Mouse (Mus musculus): ENCODE measurements around the gene D10Wsu102e. TPM values are rescaled to one million over a fixed set of nuclear protein-coding genes. Genes with fewer than 3 reads are reported as not detected.
"Not testable (repeated sequence)": the region's sequence is repeated elsewhere in the genome, so short reads cannot be mapped to it uniquely, and the experiment has no call there.

D10Wsu102e gene
- polyA plus RNA-seq, 1 experiment = 2.4 TPM

DNA sequence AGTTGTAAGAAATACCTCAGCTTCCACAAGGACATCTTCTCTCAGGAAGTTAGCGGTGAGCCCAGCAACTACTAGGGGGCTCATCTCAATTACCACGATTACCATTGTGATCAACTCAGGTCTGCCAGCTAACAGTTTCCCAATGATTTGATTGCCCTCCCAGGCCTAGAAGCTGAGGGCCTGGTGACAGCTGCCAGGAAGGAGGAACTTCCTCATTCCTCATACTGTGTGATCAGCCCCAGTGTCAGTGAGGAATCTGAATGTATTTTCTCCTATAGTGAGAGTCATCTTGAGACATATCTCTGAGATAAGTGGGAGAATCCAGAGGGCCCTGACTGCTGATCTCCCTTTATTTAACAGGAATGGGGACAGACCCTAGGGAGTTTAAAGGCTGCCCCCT is 37.3 kb downstream of the D10Wsu102e start:
- no peak for TF ChIP-seq CTCF (IDR thresholded peaks at IDR 0.05; ENCODE audit: insufficient read depth, low read depth, low read length)
- no peak for TF ChIP-seq POLR2A (IDR thresholded peaks at IDR 0.05; ENCODE audit: insufficient read depth, low read depth, low read length)
- no peaks in the 10 kb centered on the region for H3K4me1 ChIP-seq (ENCODE audit: control insufficient read depth, insufficient read depth, low read length)
- H3K4me3 ChIP-seq (ENCODE audit: insufficient read depth, low read depth, low read length) = no peak overlapping the region
- no peak overlapping the region for H3K27ac ChIP-seq (ENCODE audit: insufficient read depth, low read depth, low read length)
- 97% methylated on average over 2 of the region's 2 CpGs for WGBS

DNA sequence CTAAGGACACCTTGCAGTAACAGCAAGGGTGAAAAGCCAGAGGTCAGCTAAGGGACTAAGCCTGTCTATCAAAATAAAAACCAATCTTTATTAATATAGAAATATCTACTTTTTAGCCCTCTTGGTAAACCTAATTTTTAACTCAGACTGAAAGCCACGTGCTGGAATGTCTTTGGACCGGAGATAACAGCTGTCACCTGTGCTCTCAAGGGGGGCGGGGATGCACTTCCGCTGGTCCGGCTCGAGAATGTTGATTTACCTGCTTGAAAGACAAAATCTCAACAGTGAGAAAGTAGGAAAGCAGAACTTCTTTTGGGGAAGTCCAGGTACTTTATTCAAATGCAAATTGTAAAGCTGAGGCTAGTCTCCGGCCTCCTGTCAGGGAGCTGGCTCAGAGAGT is 40.9 kb downstream of the D10Wsu102e start:
- not testable (repeated sequence) for H3K4me3 ChIP-seq (ENCODE audit: insufficient read depth, low read depth, low read length); H3K4me1 ChIP-seq (ENCODE audit: control insufficient read depth, insufficient read depth, low read length); H3K27ac ChIP-seq (ENCODE audit: insufficient read depth, low read depth, low read length)
- WGBS = 91% methylated on average over 7 of the region's 7 CpGs

DNA sequence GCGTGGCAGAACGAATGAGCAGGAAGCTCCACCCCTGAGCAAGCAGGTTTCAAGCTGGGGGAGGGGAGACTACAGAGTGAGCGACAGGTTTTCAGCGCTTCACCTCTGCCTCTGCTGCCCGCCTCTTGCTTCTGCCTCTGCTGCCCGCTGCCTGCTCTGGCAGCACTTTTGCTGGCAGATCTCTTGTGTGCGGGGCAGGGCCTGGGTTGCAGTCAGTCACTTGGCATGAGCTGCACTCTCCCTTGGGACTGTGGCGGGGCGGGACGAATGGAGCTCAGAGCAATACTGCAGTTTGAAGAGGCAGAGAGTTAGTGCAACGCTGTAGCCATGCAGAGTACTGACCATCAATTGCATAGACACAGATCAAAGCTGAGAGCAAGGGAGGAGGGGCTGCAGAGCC is 45.0 kb downstream of the D10Wsu102e start:
- H3K27ac ChIP-seq (ENCODE audit: insufficient read depth, low read depth, low read length) = no peak overlapping the region
- no peak for TF ChIP-seq POLR2A (IDR thresholded peaks at IDR 0.05; ENCODE audit: insufficient read depth, low read depth, low read length)
- no peak for TF ChIP-seq CTCF (IDR thresholded peaks at IDR 0.05; ENCODE audit: insufficient read depth, low read depth, low read length)
- no peaks in the 10 kb centered on the region for H3K4me1 ChIP-seq (ENCODE audit: control insufficient read depth, insufficient read depth, low read length)
- H3K4me3 ChIP-seq (ENCODE audit: insufficient read depth, low read depth, low read length) = no peak overlapping the region
- WGBS = 91% methylated on average over 11 of the region's 11 CpGs

DNA sequence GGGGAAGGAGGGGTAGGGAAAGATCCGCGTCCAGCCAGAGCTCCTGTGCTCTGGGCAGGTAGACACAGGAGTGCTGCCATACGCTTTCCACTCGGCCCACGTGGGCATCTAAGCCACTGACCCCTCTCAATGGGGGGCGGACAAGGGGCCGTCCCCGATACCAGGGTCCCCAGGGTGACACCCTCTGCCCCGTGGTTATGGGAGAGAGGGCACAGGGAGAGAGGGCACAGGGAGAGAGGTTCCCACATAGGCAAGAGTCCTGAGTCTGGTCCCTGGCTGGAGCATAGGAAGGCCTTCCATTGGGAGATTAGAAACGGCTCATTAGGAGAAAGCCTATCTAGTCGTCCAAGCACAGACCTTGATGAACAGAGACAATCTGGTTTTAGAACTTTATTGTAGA is 45.7 kb downstream of the D10Wsu102e start:
- H3K4me3 ChIP-seq (ENCODE audit: insufficient read depth, low read depth, low read length) = no peak overlapping the region

DNA sequence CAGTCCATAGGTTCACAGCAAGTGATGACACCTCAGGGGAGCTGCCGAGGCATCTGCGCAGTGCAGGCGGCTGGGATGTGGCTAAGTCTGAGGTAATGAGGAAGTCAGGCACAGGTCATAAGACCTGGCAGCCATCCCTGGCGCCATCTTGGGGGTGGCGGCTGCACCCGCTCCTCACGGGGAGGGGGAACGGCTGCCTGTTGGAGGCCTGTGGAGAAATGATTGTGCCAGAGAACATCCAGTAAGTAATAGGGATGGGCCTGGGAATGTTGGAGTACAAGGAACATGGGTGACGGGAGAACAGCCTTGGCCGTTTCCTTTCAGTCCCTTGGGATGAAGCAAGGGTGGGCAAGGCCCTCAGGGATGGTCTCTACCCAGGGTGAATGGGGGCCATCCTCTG is 47.1 kb downstream of the D10Wsu102e start:
- no peaks in the 10 kb centered on the region for H3K4me1 ChIP-seq (ENCODE audit: control insufficient read depth, insufficient read depth, low read length)
- H3K27ac ChIP-seq (ENCODE audit: insufficient read depth, low read depth, low read length) = no peak overlapping the region
- 95% methylated on average over 10 of the region's 10 CpGs for WGBS
- H3K4me3 ChIP-seq (ENCODE audit: insufficient read depth, low read depth, low read length) = no peak overlapping the region
- TF ChIP-seq CTCF (IDR thresholded peaks at IDR 0.05; ENCODE audit: insufficient read depth, low read depth, low read length) = no peak
- TF ChIP-seq POLR2A (IDR thresholded peaks at IDR 0.05; ENCODE audit: insufficient read depth, low read depth, low read length) = no peak

More for the DNA sequence above, 45.7 kb downstream of the D10Wsu102e start:
- WGBS = 94% methylated on average over 11 of the region's 11 CpGs
- Histone ChIP-seq H3K27ac (ENCODE audit: insufficient read depth, low read depth, low read length) (no peak overlapping the region), H3K4me1 (ENCODE audit: control insufficient read depth, insufficient read depth, low read length) (no peaks in the 10 kb centered on the region)
- TF ChIP-seq CTCF (IDR thresholded peaks at IDR 0.05; ENCODE audit: insufficient read depth, low read depth, low read length) (no peak), POLR2A (IDR thresholded peaks at IDR 0.05; ENCODE audit: insufficient read depth, low read depth, low read length) (no peak)

DNA sequence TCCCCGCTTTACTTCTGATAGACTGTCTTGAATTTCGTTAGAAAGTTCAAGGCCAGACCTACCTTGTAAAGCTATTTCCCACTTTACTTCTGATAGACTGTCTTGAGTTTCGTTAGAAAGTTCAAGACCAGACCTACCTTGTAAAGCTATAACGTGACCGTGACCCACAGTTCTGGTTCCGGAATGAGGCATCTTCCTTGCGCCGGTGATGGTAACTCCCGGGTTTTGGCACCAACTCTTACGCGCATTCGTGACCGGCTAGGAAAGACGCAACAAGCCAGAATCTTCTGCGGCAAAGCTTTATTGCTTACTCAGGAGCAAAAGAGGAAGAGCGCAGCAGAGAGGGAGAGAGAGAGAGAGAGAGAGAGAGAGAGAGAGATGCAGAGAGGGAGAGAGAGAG is 58.4 kb downstream of the D10Wsu102e start:
- 96% methylated on average over 16 of the region's 16 CpGs for WGBS
- not testable (repeated sequence) for H3K4me3 ChIP-seq (ENCODE audit: insufficient read depth, low read depth, low read length); H3K4me1 ChIP-seq (ENCODE audit: control insufficient read depth, insufficient read depth, low read length); H3K27ac ChIP-seq (ENCODE audit: insufficient read depth, low read depth, low read length)

- H3K4me1 ChIP-seq (ENCODE audit: control insufficient read depth, insufficient read depth, low read length) = peaks cover 2% of the 10 kb centered on the region; the same call in 1 of the 2 replicates
- H3K27ac ChIP-seq (ENCODE audit: insufficient read depth, low read depth, low read length) = no peak overlapping the region
- TF ChIP-seq CTCF (IDR thresholded peaks at IDR 0.05; ENCODE audit: insufficient read depth, low read depth, low read length) (no peak), POLR2A (IDR thresholded peaks at IDR 0.05; ENCODE audit: insufficient read depth, low read depth, low read length) (no peak)
- 91% methylated on average over 7 of the region's 7 CpGs for WGBS
- H3K4me3 ChIP-seq (ENCODE audit: insufficient read depth, low read depth, low read length) = no peak overlapping the region
Observed at GRCm38 (mm10) chr10:83448582-83448981, 88.6 kb downstream of the D10Wsu102e start.

- Histone ChIP-seq H3K27ac (ENCODE audit: insufficient read depth, low read depth, low read length) (no peak overlapping the region), H3K4me1 (ENCODE audit: control insufficient read depth, insufficient read depth, low read length) (peaks cover 2% of the 10 kb centered on the region; the same call in 1 of the 2 replicates), H3K4me3 (ENCODE audit: insufficient read depth, low read depth, low read length) (no peak overlapping the region)
- WGBS = 94% methylated on average over 3 of the region's 3 CpGs
- TF ChIP-seq POLR2A (IDR thresholded peaks at IDR 0.05; ENCODE audit: insufficient read depth, low read depth, low read length) (no peak), CTCF (IDR thresholded peaks at IDR 0.05; ENCODE audit: insufficient read depth, low read depth, low read length) (no peak)
Observed at GRCm38 (mm10) chr10:83457531-83457930, 97.5 kb downstream of the D10Wsu102e start.

GRCm38 (mm10) chr10:83475226-83475625 is 115.2 kb downstream of the D10Wsu102e start:
- no peak for TF ChIP-seq CTCF (IDR thresholded peaks at IDR 0.05; ENCODE audit: insufficient read depth, low read depth, low read length)
- TF ChIP-seq POLR2A (IDR thresholded peaks at IDR 0.05; ENCODE audit: insufficient read depth, low read depth, low read length) = no peak
- Histone ChIP-seq H3K4me3 (ENCODE audit: insufficient read depth, low read depth, low read length) (no peak overlapping the region), H3K4me1 (ENCODE audit: control insufficient read depth, insufficient read depth, low read length) (no peaks in the 10 kb centered on the region), H3K27ac (ENCODE audit: insufficient read depth, low read depth, low read length) (no peak overlapping the region)
- 95% methylated on average over 13 of the region's 13 CpGs for whole genome bisulfite sequencing

GRCm38 (mm10) chr10:83477286-83477685 is 117.3 kb downstream of the D10Wsu102e start:
- H3K4me1 ChIP-seq (ENCODE audit: control insufficient read depth, insufficient read depth, low read length) = no peaks in the 10 kb centered on the region
- TF ChIP-seq POLR2A (IDR thresholded peaks at IDR 0.05; ENCODE audit: insufficient read depth, low read depth, low read length) = no peak
- no peak for TF ChIP-seq CTCF (IDR thresholded peaks at IDR 0.05; ENCODE audit: insufficient read depth, low read depth, low read length)
- H3K27ac ChIP-seq (ENCODE audit: insufficient read depth, low read depth, low read length) = no peak overlapping the region
- 70% methylated on average over 5 of the region's 5 CpGs for WGBS
- no peak overlapping the region for H3K4me3 ChIP-seq (ENCODE audit: insufficient read depth, low read depth, low read length)

Measured in olfactory bulb, adult 2 months (tissue).